Mouse (Mus musculus): Measurements from ENCODE around the gene Chrne. TPM values are rescaled to one million over a fixed set of nuclear protein-coding genes. Genes with fewer than 3 reads are reported as not detected.

Gene Chrne
- 1.0 TPM in 1 of 2 replicates, not detected in the other for total RNA-seq (2023)

DNA sequence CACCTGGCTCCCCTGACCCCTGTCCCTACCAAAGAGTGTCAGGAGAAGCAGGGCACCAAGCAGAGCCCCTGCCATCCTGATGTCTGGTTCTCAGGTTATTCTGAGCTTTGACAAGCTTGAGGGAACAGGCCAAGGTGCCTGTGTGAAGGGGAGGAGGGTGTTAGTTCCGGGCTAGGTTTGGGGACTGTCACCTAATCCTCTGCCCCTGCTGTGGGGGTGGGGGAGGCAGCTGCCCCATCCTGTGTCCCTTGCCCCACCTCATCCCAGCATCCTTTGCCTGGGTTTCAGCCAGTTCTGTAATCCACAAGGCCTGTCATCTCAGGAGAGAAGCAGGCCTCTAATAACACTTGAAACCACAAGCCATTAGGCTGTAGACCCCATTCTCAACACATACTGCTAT lies at the start of gene Chrne:
TSS of gene Chrne (minus strand) at position 116 of the 400 bp plus-strand sequence.

DNA sequence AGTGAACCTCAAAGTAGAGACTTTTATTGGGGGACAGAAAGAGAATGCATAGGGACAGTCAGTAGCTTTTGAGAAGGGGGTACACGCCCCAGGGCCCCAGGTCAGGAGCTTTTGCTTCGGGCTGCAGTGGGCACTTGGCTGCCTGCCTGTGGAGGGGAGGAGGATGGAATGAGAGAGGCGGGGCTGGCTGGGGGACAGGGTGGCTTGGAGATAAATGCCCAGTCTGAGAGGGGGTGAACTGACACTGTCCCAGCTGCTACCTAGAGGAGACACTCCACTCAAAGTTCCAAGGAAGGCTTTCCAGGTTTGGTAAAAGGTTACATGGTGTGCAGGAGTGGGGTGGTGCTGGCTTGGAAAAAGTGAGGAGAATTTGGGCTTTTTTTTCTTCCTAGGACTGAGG lies 37.9 kb upstream of the Chrne start, which contains the start of gene Eno3:
TSS of gene Eno3 (plus strand) at position 239 of the 400 bp plus-strand sequence.

GRCm38 (mm10) chr11:70654198-70654922 lies 35.3 kb upstream of the Chrne start, which contains the start of gene Pfn1:
Gene Pfn1, minus strand, starts transcription at chr11:70654644.

DNA sequence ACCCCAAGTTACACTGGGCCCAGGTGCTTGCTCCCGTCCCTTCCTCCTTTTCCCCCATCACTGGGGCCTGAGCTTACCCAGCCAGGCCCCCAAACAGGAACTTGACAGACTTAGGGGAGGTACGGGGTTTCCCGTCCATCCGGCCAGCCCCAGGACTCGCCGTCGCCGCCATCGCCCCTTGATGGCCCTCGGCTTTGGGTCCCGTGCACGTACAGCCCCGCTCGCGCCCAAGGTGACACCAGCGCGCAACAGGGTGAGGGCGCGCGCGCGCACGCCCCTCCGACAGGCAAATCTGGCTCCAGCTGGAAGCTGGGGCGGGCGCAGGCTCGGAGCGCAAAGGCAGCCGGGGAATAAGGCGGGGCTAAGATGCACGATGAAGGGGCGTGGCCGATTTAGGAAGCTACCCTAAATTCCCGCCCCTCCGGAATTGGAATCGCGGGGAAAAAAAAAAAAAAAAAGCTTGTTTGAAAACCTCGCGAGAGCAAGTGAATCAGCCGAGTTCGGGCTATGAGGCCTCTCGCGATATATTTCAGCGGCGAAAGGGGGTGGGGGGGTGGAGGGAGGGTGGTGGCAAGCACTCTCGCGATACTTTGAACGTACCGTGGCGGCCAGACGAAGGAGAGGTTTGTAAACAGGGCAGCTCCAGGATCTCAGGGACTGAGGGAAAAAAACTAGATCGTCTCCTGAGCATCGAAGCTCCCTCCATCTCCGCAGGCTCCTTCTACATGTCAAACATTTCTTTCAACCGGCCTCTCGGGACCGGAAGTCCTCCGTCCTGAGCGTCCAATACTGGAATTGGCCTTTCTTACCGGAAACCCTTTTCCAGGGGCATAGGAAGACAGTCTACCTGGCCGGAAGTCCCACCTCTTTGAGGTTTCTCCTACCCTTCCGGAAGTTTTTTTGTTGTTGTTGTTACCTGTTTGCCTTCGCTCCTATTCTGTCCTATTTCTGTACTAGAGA lies 28.0 kb upstream of the Chrne start, which contains the start of the genes Rnf167 and Slc25a11:
TSS of gene Rnf167 (plus strand) at position 545 of the 960 bp plus-strand sequence.
TSS of gene Slc25a11 (minus strand) at position 789 of the 960 bp plus-strand sequence.

GRCm38 (mm10) chr11:70638714-70639278 lies 19.8 kb upstream of the Chrne start, which contains the start of gene Gp1ba:
Gene Gp1ba, plus strand, starts transcription at chr11:70639122.

GRCm38 (mm10) chr11:70615516-70616093 lies 3.4 kb downstream of the Chrne start, which contains the start of gene 4930544D05Rik:
Gene 4930544D05Rik, plus strand, starts transcription at chr11:70615848.

Other genes starting within 250 kb of the Chrne start
- gene Pelp1, start 209.2 kb downstream of the Chrne start, total RNA-seq (2023), result 12.0 and 22.1 TPM in 2 replicates
- 950 and 1,080 TPM in 2 replicates for gene Arrb2, start 186.6 kb downstream of the Chrne start, total RNA-seq (2023)
- 24.7 and 31.8 TPM in 2 replicates for gene Med11, start 167.3 kb downstream of the Chrne start, total RNA-seq (2023)
- gene Zmynd15, start 159.8 kb downstream of the Chrne start, total RNA-seq (2023), result 0.61 and 0.66 TPM in 2 replicates
- 2.9 and 7.3 TPM in 2 replicates for gene Cxcl16, start 159.2 kb downstream of the Chrne start, total RNA-seq (2023)
- gene Tm4sf5, start 114.0 kb downstream of the Chrne start, total RNA-seq (2023), result not detected in 2 replicates
- gene Vmo1, start 104.6 kb downstream of the Chrne start, total RNA-seq (2023), result not detected in 2 replicates
- not detected in 2 replicates for gene Gltpd2, start 100.0 kb downstream of the Chrne start, total RNA-seq (2023)
- gene Psmb6, start 93.8 kb downstream of the Chrne start, total RNA-seq (2023), result 85.9 and 94.4 TPM in 2 replicates
- not detected in 2 replicates for gene Gm40193, start 86.3 kb downstream of the Chrne start, total RNA-seq (2023)
- gene Pld2, start 79.2 kb downstream of the Chrne start, total RNA-seq (2023), result 2.0 and 3.3 TPM in 2 replicates
- 14.2 and 21.9 TPM in 2 replicates for gene Mink1, start 56.3 kb downstream of the Chrne start, total RNA-seq (2023)
- not detected in 2 replicates for gene 4930544D05Rik, start 3.4 kb downstream of the Chrne start, total RNA-seq (2023)
- 0.18 and 0.73 TPM in 2 replicates for gene Gp1ba, start 19.9 kb upstream of the Chrne start, total RNA-seq (2023)
- 139 and 152 TPM in 2 replicates for gene Rnf167, start 28.0 kb upstream of the Chrne start, total RNA-seq (2023)
- gene Slc25a11, start 28.3 kb upstream of the Chrne start, total RNA-seq (2023), result 80.8 and 90.9 TPM in 2 replicates
- 1,990 and 2,032 TPM in 2 replicates for gene Pfn1, start 35.4 kb upstream of the Chrne start, total RNA-seq (2023)
- 4.2 and 6.6 TPM in 2 replicates for gene Eno3, start 38.0 kb upstream of the Chrne start, total RNA-seq (2023)
- 36.7 and 37.4 TPM in 2 replicates for gene Spag7, start 50.2 kb upstream of the Chrne start, total RNA-seq (2023)
- 55.4 and 60.4 TPM in 2 replicates for gene Camta2, start 68.9 kb upstream of the Chrne start, total RNA-seq (2023)
- gene Inca1, start 80.9 kb upstream of the Chrne start, total RNA-seq (2023), result not detected in 2 replicates
- 30.8 and 43.4 TPM in 2 replicates for gene Kif1c, start 81.3 kb upstream of the Chrne start, total RNA-seq (2023)
- gene Zfp3, start 145.0 kb upstream of the Chrne start, total RNA-seq (2023), result 0.25 and 0.28 TPM in 2 replicates
- not detected in 2 replicates for gene Scimp, start 193.4 kb upstream of the Chrne start, total RNA-seq (2023)
- 10.5 and 15.3 TPM in 2 replicates for gene Rabep1, start 225.6 kb upstream of the Chrne start, total RNA-seq (2023)

Measured in neutrophil, adult 65 days (primary cell).